21 mouse cellular contexts compared by ENCODE assay signal in the genomic region with DNA sequence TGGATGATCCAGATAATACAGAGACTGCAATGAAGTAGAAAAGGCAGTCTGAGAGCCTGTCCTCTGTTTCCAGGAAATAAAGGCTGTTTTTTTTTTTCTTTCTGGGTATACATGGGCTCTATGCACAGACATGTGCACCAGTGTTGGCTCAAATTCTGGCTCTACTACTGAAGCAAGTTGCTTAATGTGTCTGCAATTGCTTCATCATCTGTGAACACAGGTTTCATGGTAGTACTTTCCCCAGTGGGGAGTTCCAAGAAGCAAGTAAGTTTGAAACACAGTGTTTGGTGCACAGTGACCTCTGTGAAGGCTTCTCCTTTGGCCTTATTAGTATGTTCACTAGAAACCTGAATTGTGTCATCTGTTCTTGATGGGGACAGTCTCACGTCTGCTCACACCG.
"Had no signal": no experiment of that assay in that cellular context is flagged by ENCODE, and none has a peak within 500 bp of the region (broad histone marks: within the 10 kb centered on the region; RNA-seq: fewer than 3 reads in every experiment).

No protein-coding gene starts in this region.

- H3K4me1 ChIP-seq: limb, embryonic 15.5 days; midbrain, embryonic 12.5 days; midbrain, embryonic 15.5 days; neural tube, embryonic 12.5 days; neural tube, embryonic 15.5 days had no signal

- DNase-seq: kidney, postnatal 10 days; kidney, postnatal 36 days; left cerebral cortex, postnatal 4 days; liver, postnatal 0 days; lung, embryonic 14.5 days; right cerebral cortex, adult 18-20 months; right cerebral cortex, postnatal 14 days; right cerebral cortex, postnatal 4 days; thymus, adult 18-20 months; thymus, postnatal 36 days had no signal

- ATAC-seq: liver, postnatal 0 days; lung, postnatal 0 days; midbrain, embryonic 15.5 days had no signal

- H3K36me3 ChIP-seq: limb, embryonic 12.5 days; limb, embryonic 15.5 days; midbrain, embryonic 12.5 days; midbrain, embryonic 15.5 days; neural tube, embryonic 12.5 days; neural tube, embryonic 15.5 days had no signal

- H3K9ac ChIP-seq: limb, embryonic 12.5 days; limb, embryonic 15.5 days; liver, embryonic 14.5 days; liver, postnatal 0 days; lung, embryonic 14.5 days; midbrain, embryonic 12.5 days; midbrain, embryonic 15.5 days; neural tube, embryonic 12.5 days; neural tube, embryonic 15.5 days had no signal

- H3K4me3 ChIP-seq: limb, embryonic 12.5 days; limb, embryonic 15.5 days; midbrain, embryonic 12.5 days; midbrain, embryonic 15.5 days; neural tube, embryonic 12.5 days; neural tube, embryonic 15.5 days had no signal

- H3K4me2 ChIP-seq: limb, embryonic 12.5 days; limb, embryonic 15.5 days; liver, embryonic 11.5 days; lung, embryonic 14.5 days; midbrain, embryonic 12.5 days; midbrain, embryonic 15.5 days; neural tube, embryonic 12.5 days; neural tube, embryonic 15.5 days had no signal

- H3K9me3 ChIP-seq: limb, embryonic 12.5 days; limb, embryonic 15.5 days; midbrain, embryonic 12.5 days; midbrain, embryonic 15.5 days; neural tube, embryonic 12.5 days; neural tube, embryonic 15.5 days had no signal

- H3K27ac ChIP-seq: limb, embryonic 12.5 days; limb, embryonic 15.5 days; liver, embryonic 14.5 days; macrophage; midbrain, embryonic 12.5 days; midbrain, embryonic 15.5 days; neural tube, embryonic 12.5 days; neural tube, embryonic 15.5 days; stomach, postnatal 0 days had no signal

- H3K27me3 ChIP-seq: limb, embryonic 12.5 days; limb, embryonic 15.5 days; midbrain, embryonic 12.5 days; midbrain, embryonic 15.5 days; neural tube, embryonic 12.5 days; neural tube, embryonic 15.5 days had no signal
